Mouse (Mus musculus) gastrocnemius, adult 2 months (tissue): ENCODE measurements at regions not wholly inside any gene's neighbourhood (a gene's known extent, or its start where the extent isn't known, plus 50 kb on each side); places are given as distances from the start of the nearest gene placed in this dataset.

Source experiments
- DNase-seq: peaks from one replicate; pipeline ENCODE4 v3.0.0; 2022
- H3K27ac ChIP-seq: fragments of 200-600 bp; 2 replicates; pipeline ENCODE4 v1.8.1; 2022; ENCODE audit warnings: mild to moderate bottlenecking
- H3K4me3 ChIP-seq: fragments of 200-600 bp; 2 replicates; pipeline ENCODE4 v1.8.1; 2022; ENCODE audit warnings: mild to moderate bottlenecking, moderate library complexity
- CTCF ChIP-seq: fragments of 200-600 bp; IDR thresholded peaks from 2 replicates; pipeline ENCODE4 v1.8.1; 2022; ENCODE audit warnings: antibody characterized with exemption, mild to moderate bottlenecking, moderate library complexity
- intact Hi-C: fragments of 180-260 bp; cut with DNase I; formaldehyde crosslinking; loops from one replicate; pipeline ENCODE4 v1.15.1; 2025

- Histone ChIP-seq H3K27ac (no peak overlapping the region), H3K4me3 (no peak overlapping the region)
- no peak for DNase-seq
- intact Hi-C loops, result no loop called here
- no peak for TF ChIP-seq CTCF
Observed at GRCm38 (mm10) chr16:78057549-78057948, 243.7 kb upstream of the Cxadr start.

- no peak for TF ChIP-seq CTCF
- Histone ChIP-seq H3K27ac (no peak overlapping the region), H3K4me3 (no peak overlapping the region)
- no peak for DNase-seq
- intact Hi-C loops, result no loop called here
Observed at GRCm38 (mm10) chr16:78052133-78052532, 249.2 kb upstream of the Cxadr start.

- H3K27ac ChIP-seq, result no peak overlapping the region
- no peak overlapping the region for H3K4me3 ChIP-seq
- intact Hi-C loops, result no loop called here
- no peak for DNase-seq
- no peak for TF ChIP-seq CTCF
Observed at GRCm38 (mm10) chr16:78040149-78040920, 261.0 kb upstream of the Cxadr start.

DNA sequence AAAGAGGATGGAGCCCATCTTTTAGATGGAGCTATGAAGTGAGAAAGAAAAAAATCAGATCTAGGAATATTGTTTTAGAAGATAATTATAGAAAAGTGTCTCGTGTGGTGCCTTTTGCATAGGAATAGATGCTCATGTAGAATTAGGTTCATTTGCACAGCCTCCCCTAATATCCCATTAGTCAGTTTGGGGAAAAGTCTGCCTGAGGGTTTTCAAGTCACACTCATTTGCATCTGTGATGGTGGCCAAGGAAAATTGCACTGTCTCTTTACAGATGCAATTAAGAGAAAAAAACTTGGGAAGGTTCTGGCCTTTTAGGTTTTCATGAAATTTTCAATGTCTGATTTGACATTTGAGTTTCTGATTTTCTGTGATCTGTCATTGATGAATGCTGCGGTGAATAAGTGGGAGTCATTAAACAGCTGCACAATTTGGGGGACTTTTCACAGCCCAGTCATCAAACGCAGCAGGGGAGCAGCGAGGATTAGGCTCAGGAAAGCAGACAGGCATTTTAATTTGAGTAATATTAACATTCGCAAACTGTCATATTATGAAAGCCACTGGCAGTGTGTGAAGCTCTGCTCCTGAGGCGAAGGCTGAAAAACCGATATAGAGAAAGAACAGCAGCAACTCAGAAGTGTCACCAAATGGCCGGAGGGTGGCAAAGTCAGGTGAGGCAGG is 281.5 kb upstream of the Cxadr start:
- Histone ChIP-seq H3K4me3 (no peak overlapping the region), H3K27ac (no peak overlapping the region)
- DNase-seq, result no peak
- intact Hi-C loops, result no loop called here
- TF ChIP-seq CTCF, result no peak

- TF ChIP-seq CTCF, result no peak
- no peak for DNase-seq
- Histone ChIP-seq H3K4me3 (no peak overlapping the region), H3K27ac (peak overlapping the region; percentile 60)
- intact Hi-C loops, result no loop called here
Observed at GRCm38 (mm10) chr16:78015401-78015800, 285.9 kb upstream of the Cxadr start.

DNA sequence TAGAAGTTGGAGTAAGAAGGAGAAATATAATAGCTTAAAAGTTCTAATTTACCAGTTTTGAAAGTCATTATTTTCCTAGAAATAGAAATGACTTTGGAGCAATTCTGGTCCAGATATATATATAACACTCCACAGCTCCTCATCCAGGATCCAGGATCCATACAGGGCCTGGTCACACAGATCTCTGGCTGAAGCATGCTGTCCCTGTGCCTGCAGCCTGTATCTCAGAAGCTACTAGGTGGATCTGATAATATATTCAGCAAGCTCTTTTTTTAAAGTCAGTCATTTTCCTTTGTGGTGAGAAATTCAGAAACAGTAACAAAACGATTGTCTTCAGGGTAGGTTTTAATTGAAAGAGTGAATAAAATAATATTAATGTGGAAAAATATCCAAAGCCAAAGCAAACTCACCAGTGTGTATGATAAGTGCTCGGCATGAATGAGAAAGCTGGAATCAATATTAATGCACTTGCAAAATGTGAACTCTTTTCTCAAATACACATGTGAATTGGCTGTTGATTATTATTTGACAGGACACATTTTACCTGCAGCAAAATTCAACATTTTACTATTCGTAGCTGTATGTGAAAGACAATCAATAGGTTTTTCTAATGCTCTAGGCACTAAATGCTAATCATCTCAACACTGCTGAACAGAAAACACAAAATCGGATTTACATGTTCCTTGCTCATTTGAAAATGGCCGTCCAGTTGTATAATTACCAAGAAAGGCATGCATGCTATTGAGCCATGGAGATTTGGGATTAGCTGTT is 288.1 kb upstream of the Cxadr start:
- DNase-seq, result no peak
- TF ChIP-seq CTCF, result no peak
- intact Hi-C loops, result no loop called here

GRCm38 (mm10) chr16:78004016-78004415 is 297.3 kb upstream of the Cxadr start:
- Histone ChIP-seq H3K27ac (no peak overlapping the region), H3K4me3 (no peak overlapping the region)
- intact Hi-C loops, result no loop called here
- TF ChIP-seq CTCF, result no peak
- no peak for DNase-seq

More for the DNA sequence above, 288.1 kb upstream of the Cxadr start:
- Histone ChIP-seq H3K27ac (no peak overlapping the region), H3K4me3 (no peak overlapping the region)

DNA sequence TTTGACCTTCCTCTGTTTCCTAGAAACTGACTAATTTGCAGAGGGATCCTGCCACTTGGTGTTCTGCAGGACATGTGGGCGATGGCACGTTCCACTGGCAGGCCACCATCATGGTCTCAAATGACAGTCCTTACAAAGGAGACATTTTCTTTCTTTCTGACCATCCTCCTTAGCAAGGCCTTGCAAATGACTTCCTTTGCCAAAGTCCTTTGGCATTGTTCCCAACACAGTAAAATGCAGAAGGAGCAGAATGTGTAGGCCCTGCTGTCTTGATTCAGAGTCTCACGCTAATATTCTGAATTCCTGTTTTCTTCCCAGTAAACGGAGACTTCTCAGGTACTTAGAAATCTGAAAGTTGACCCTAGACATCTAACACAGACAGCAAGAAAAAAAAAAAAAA is 308.3 kb upstream of the Cxadr start:
- TF ChIP-seq CTCF, result no peak
- no peak for DNase-seq
- Histone ChIP-seq H3K27ac (no peak overlapping the region), H3K4me3 (no peak overlapping the region)
- intact Hi-C loops, result no loop called here

- intact Hi-C loops, result no loop called here
- TF ChIP-seq CTCF, result no peak
- H3K4me3 ChIP-seq, result no peak overlapping the region
Observed at GRCm38 (mm10) chr16:77989791-77990325, 311.4 kb upstream of the Cxadr start.

DNA sequence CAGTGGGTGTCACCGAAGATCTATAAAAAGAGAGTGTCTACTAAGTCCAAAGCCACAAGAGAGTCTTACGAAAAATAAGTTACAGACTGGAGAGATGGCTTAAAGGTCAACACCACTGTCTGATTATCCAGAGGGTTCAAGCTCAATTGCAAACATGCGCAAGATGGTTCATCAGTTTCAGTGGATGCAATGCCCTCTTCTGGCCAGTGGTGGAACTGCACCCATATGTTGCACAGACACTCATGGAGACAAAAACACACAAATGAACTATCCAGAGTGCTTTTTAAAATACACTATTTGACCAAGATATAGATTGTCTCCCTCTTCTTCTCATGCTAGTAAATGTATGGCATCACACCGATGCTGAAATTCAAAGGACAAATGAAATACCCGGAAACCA is 312.1 kb upstream of the Cxadr start:
- intact Hi-C loops, result no loop called here
- Histone ChIP-seq H3K4me3 (no peak overlapping the region), H3K27ac (no peak overlapping the region)
- no peak for DNase-seq
- TF ChIP-seq CTCF, result peak; percentile 43

More at GRCm38 (mm10) chr16:77989791-77990325, 311.4 kb upstream of the Cxadr start:
- H3K27ac ChIP-seq, result no peak overlapping the region
- no peak for DNase-seq

DNA sequence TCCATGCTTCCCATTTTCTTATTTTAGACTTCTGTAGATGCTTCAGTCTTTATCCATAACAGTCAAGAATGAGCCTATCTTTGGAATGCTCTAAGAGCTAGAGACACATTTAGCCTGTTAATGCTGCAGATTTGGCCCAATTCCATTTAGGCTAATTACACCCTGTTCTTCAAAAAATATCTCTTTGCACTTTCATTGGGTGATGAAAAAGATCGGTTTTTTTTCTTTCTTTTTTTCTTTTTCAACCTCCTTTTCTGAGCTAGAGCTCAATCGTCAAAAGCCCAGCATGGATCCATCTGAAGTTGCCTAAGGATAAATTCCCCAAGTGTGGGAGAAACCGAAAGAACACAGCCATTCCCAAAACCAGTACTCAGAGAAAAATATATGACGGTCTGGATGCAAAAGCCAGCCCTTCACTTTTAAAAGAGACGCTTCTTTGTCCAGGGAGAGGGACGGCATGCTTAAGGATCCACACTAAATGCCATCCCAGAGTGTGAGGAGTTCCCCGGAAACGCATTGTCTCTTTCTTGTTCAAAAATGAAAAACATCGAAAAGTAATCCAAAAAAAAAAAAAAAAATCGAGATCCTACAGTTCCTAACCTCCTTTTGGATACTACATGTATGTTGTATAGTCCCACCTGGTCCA is 314.3 kb upstream of the Cxadr start:
- no peak for TF ChIP-seq CTCF
- H3K4me3 ChIP-seq, result no peak overlapping the region; the same call in 1 of the 2 replicates
- intact Hi-C loops, result no loop called here
- DNase-seq, result no peak
- no peak overlapping the region for H3K27ac ChIP-seq

- intact Hi-C loops, result no loop called here
- Histone ChIP-seq H3K27ac (no peak overlapping the region), H3K4me3 (no peak overlapping the region)
- TF ChIP-seq CTCF, result no peak
- DNase-seq, result no peak
Observed at GRCm38 (mm10) chr16:77948785-77949184, 346.9 kb upstream of the Gm11146 start.
